Comparison of ENCODE assay signal across 8 mouse cellular contexts in the genomic region with DNA sequence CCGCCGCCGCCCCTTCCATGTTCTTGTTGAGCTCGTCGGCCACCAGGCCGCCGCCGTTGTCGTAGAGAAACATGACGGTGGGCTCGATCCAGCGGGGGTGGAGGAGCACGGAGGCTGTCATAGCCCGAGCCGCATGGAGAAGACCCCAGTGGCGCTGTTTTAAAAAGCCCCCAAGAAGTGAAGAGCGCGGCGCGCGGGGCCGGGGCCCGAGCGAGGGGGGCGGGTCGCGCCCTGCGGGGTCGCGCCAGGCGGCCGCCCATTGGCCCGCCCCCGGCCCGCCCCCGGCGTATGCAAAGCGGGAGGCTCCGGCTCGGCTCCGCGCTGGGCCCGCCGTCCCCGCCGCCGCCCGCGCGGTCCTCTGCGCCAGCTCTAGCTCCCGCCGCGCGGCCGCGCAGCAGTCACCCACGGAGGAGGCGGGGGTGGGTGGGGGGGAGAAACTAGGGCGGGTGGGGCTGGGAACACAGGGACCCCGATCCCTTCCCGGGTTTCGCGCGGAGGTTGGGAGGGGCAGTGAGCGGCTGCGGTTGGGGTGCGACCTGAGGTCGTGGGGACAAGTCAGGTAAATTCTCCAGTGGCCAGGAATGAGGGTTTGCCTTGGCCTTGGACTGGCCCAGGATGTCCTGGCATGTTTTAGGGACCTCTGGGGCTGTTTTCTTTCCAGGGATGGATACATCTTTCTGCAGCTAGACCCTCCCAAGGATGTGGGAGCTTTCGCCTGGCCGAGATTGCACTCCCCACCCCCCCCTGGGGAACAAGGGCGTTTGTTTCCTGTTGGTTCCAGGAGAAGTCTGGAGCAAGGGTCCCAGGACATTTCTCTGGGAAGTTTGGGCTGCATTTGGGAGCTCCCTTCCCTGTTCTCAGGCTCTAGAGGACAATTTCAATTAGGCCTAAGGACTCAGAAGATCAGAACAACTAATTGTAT. TPM values are rescaled to one million over a fixed set of nuclear protein-coding genes. Genes with fewer than 3 reads are reported as not detected.
DNase-seq lines count a peak whose midpoint lies in the region; ATAC-seq and TF ChIP-seq lines count a peak whose summit lies in the region.

A gene (minus strand): TSS at position 227 of the 922 bp plus-strand sequence.

- H3K27ac ChIP-seq in testis, adult 2 months (ENCODE audit: control insufficient read depth, insufficient read depth, low read depth, low read length) = no peak within 1 kb of the TSS
- H3K27ac ChIP-seq in embryonic facial prominence, embryonic 15.5 days (replicated peaks) = no peak within 1 kb of the TSS
- H3K27ac ChIP-seq in limb, embryonic 13.5 days = peak within 1 kb of the TSS; percentile 97
- H3K27ac ChIP-seq in stomach, embryonic 15.5 days = no peak within 1 kb of the TSS

- H3K4me1 ChIP-seq in testis, adult 2 months (ENCODE audit: control insufficient read depth, insufficient read depth, low read length) = peaks cover 10% of the 10 kb centered on the region
- peaks cover 15% of the 10 kb centered on the region for H3K4me1 ChIP-seq in embryonic facial prominence, embryonic 15.5 days
- H3K4me1 ChIP-seq in limb, embryonic 13.5 days = peaks cover 23% of the 10 kb centered on the region
- H3K4me1 ChIP-seq in stomach, embryonic 15.5 days = peaks cover 12% of the 10 kb centered on the region

- 2% methylated on average over 53 of the region's 72 CpGs for WGBS in embryonic facial prominence, embryonic 15.5 days
- under 1% methylated on average over 26 of the region's 72 CpGs for WGBS in limb, embryonic 13.5 days
- under 1% methylated on average over 36 of the region's 72 CpGs for WGBS in stomach, embryonic 15.5 days

- H3K27me3 ChIP-seq in testis, adult 2 months (ENCODE audit: control insufficient read depth, insufficient read depth, low read length) = peaks cover 16% of the 10 kb centered on the region
- peaks cover 94% of the 10 kb centered on the region for H3K27me3 ChIP-seq in embryonic facial prominence, embryonic 15.5 days
- H3K27me3 ChIP-seq in limb, embryonic 13.5 days = peaks cover 19% of the 10 kb centered on the region
- H3K27me3 ChIP-seq in stomach, embryonic 15.5 days (replicated peaks) = peaks cover 84% of the 10 kb centered on the region

- 0 out of 2 replicates have a peak, but pooled peaks have one; percentile 19 for ATAC-seq in embryonic facial prominence, embryonic 15.5 days (ENCODE audit: insufficient number of reproducible peaks, low FRiP score, low TSS enrichment, low read depth)
- ATAC-seq in limb, embryonic 13.5 days (ENCODE audit: low FRiP score, low read depth) = peak; percentile 90
- 0 out of 2 replicates have a peak, but pooled peaks have one; percentile 58 for ATAC-seq in stomach, embryonic 15.5 days (ENCODE audit: insufficient read depth, low FRiP score, low read depth)

- TF ChIP-seq CTCF in testis, adult 2 months (IDR thresholded peaks at IDR 0.05; ENCODE audit: control insufficient read depth, insufficient read depth, insufficient replicate concordance, low read depth, low read length) = no peak

- H3K4me3 ChIP-seq in testis, adult 2 months (ENCODE audit: control insufficient read depth, low read depth, low read length) = peak within 1 kb of the TSS; percentile 55
- H3K4me3 ChIP-seq in embryonic facial prominence, embryonic 15.5 days (replicated peaks) = peak within 1 kb of the TSS; percentile 43
- peak within 1 kb of the TSS; percentile 95 for H3K4me3 ChIP-seq in limb, embryonic 13.5 days
- H3K4me3 ChIP-seq in stomach, embryonic 15.5 days (replicated peaks) = peak within 1 kb of the TSS; percentile 40

- H3K9me3 ChIP-seq in embryonic facial prominence, embryonic 15.5 days (replicated peaks) = no peaks in the 10 kb centered on the region
- H3K9me3 ChIP-seq in limb, embryonic 13.5 days = no peaks in the 10 kb centered on the region
- H3K9me3 ChIP-seq in stomach, embryonic 15.5 days = no peaks in the 10 kb centered on the region

- no peak for TF ChIP-seq POLR2A in testis, adult 2 months (IDR thresholded peaks at IDR 0.05; ENCODE audit: control insufficient read depth, low read depth, low read length)

- peak within 1 kb of the TSS; percentile 70 for H3K4me2 ChIP-seq in embryonic facial prominence, embryonic 15.5 days (replicated peaks)
- peak within 1 kb of the TSS; percentile 69 for H3K4me2 ChIP-seq in limb, embryonic 13.5 days (replicated peaks)
- peak within 1 kb of the TSS; percentile 74 for H3K4me2 ChIP-seq in stomach, embryonic 15.5 days

- no peak for DNase-seq in testis, postnatal 10 days (ENCODE audit: low spot score)
- DNase-seq in layer of hippocampus, postnatal 10 days (ENCODE audit: low spot score in 2 of 2) = no peak
- no peak for DNase-seq in adrenal gland, adult 8-10 months
- DNase-seq in c-Kit-positive CD71-positive TER-119-positive erythroid progenitor cells, embryonic 14.5 days (ENCODE audit: low spot score) = no peak

- H3K36me3 ChIP-seq in testis, adult 2 months (ENCODE audit: control insufficient read depth, insufficient read depth, low read length) = no peaks in the 10 kb centered on the region
- no peaks in the 10 kb centered on the region for H3K36me3 ChIP-seq in embryonic facial prominence, embryonic 15.5 days
- no peaks in the 10 kb centered on the region for H3K36me3 ChIP-seq in limb, embryonic 13.5 days
- H3K36me3 ChIP-seq in stomach, embryonic 15.5 days = no peaks in the 10 kb centered on the region

- no peak within 1 kb of the TSS for H3K9ac ChIP-seq in embryonic facial prominence, embryonic 15.5 days
- peak within 1 kb of the TSS; percentile 100 for H3K9ac ChIP-seq in limb, embryonic 13.5 days
- H3K9ac ChIP-seq in stomach, embryonic 15.5 days = no peak within 1 kb of the TSS

RNA-seq across cellular contexts. Expression of the gene that starts here (rescaled TPM):
- not detected in 2 replicates for polyA plus RNA-seq in testis, adult 2 months (2012; rRNA removed)
- polyA plus RNA-seq in embryonic facial prominence, embryonic 15.5 days (2015; fragmentation: Nextera tagmentation; extraction: Ambion mirVana) = 0.08 TPM in 1 of 2 replicates, not detected in the other
- 24.5 and 27.7 TPM in 2 replicates for polyA plus RNA-seq in limb, embryonic 13.5 days (2015; fragmentation: Nextera tagmentation; extraction: Ambion mirVana)
- polyA plus RNA-seq in stomach, embryonic 15.5 days (2015; fragmentation: Nextera tagmentation; extraction: Ambion mirVana) = 0.15 TPM in 1 of 2 replicates, not detected in the other
- total RNA-seq in layer of hippocampus, postnatal 10 days (2021) = not detected
- total RNA-seq in adrenal gland, adult 8-10 months (2022) = not detected

Comparison
In these comparisons a context has a peak if more than half of its experiments do, and no peak if none do; other contexts are left out.
1. RNA of the gene that starts here (polyA plus RNA-seq): 24.5 to 27.7 TPM in limb, embryonic 13.5 days; 0.08 TPM in embryonic facial prominence, embryonic 15.5 days, 0.15 TPM in stomach, embryonic 15.5 days and not detected in testis, adult 2 months; every median in the first group is over 10 times any median in the second.
2. Peak in ATAC-seq, H3K4me3 ChIP-seq and H3K4me2 ChIP-seq in embryonic facial prominence, embryonic 15.5 days; RNA of the gene not detected or under 1 TPM.
3. Peak in ATAC-seq, H3K4me3 ChIP-seq and H3K4me2 ChIP-seq in stomach, embryonic 15.5 days; RNA of the gene not detected or under 1 TPM.
4. H3K4me3 ChIP-seq: peak in every context shown above with its lines; median percentile 95 in limb, embryonic 13.5 days; 55 in testis, adult 2 months; 43 in embryonic facial prominence, embryonic 15.5 days; 40 in stomach, embryonic 15.5 days.
5. ATAC-seq: peak in every context shown above with its lines; median percentile 90 in limb, embryonic 13.5 days; 58 in stomach, embryonic 15.5 days; 19 in embryonic facial prominence, embryonic 15.5 days.
6. Peak in every context shown above with its lines, with median percentiles within 50 percentile points of each other: H3K4me2 ChIP-seq.